Mouse (Mus musculus) embryonic facial prominence, embryonic 12.5 days (tissue): ENCODE results near the gene Ttc32. TPM values are rescaled to one million over a fixed set of nuclear protein-coding genes. Genes with fewer than 3 reads are reported as not detected.

ENCODE experiments used
- ATAC-seq: fragments of 200-750 bp; cut with Nextera tagmentation; 2 replicates; pipeline ENCODE4 v1.8.0; 2017; ENCODE audit not compliant: insufficient number of reproducible peaks, insufficient read depth, low FRiP score, low TSS enrichment
- H3K27ac ChIP-seq: fragments of 300-500 bp; sonication (generic); 2 replicates; pipeline ENCODE4 v1.5.1; 2016; ENCODE audit warnings: mild to moderate bottlenecking
- H3K27me3 ChIP-seq: fragments of 300-500 bp; sonication (generic); 2 replicates; pipeline ENCODE4 v1.6.1; 2016; ENCODE audit warnings: mild to moderate bottlenecking, moderate library complexity
- H3K36me3 ChIP-seq: fragments of 300-500 bp; sonication (generic); 2 replicates; pipeline ENCODE4 v1.6.1; 2016; ENCODE audit warnings: mild to moderate bottlenecking
- H3K4me1 ChIP-seq: fragments of 300-500 bp; sonication (generic); 2 replicates; pipeline ENCODE4 v1.6.1; 2016
- H3K4me2 ChIP-seq: fragments of 300-500 bp; sonication (generic); replicated peaks from 2 replicates; pipeline ENCODE4 v1.6.1; 2016; ENCODE audit warnings: mild to moderate bottlenecking, moderate library complexity
- H3K4me3 ChIP-seq: fragments of 300-500 bp; sonication (generic); 2 replicates; pipeline ENCODE4 v1.5.1; 2016; ENCODE audit warnings: mild to moderate bottlenecking
- H3K9ac ChIP-seq: fragments of 300-500 bp; sonication (generic); 2 replicates; pipeline ENCODE4 v1.6.1; 2016; ENCODE audit warnings: mild to moderate bottlenecking, moderate library complexity
- H3K9me3 ChIP-seq: fragments of 300-500 bp; sonication (generic); 2 replicates; pipeline ENCODE4 v1.6.1; 2016; ENCODE audit warnings: mild to moderate bottlenecking, moderate library complexity
- WGBS: fragments of 180-500 bp; shearing (Covaris S2); methylation state at CpG from one replicate; pipeline ENCODE4 v1.1.7; 2016; 5-methylcytosine and 5-hydroxymethylcytosine counted together
- polyA plus RNA-seq: library from polyadenylated mRNA; unstranded; fragments of >200 nt; fragmentation: Nextera tagmentation; extraction: Ambion mirVana; gene quantifications from 2 replicates; pipeline ENCODE4 v1.2.1, GENCODE M21; 2016

Ttc32 gene
- polyA plus RNA-seq, 1 experiment from 2014 or later, result 17.6 TPM

- Histone ChIP-seq H3K27me3 (no peaks in the 10 kb centered on the region), H3K9ac (no peak overlapping the region), H3K36me3 (no peaks in the 10 kb centered on the region), H3K4me3 (no peak overlapping the region), H3K27ac (no peak overlapping the region), H3K4me1 (no peaks in the 10 kb centered on the region), H3K9me3 (no peaks in the 10 kb centered on the region), H3K4me2 (no peak overlapping the region)
- 95% methylated on average over 3 of the region's 3 CpGs for WGBS
- no peak for ATAC-seq
These were observed 47.8 kb downstream of the Ttc32 start for GRCm38 (mm10) chr12:9077554-9078125.

GRCm38 (mm10) chr12:9090226-9090625 lies 60.4 kb downstream of the Ttc32 start:
- WGBS, result 46% methylated on average over 7 of the region's 7 CpGs
- Histone ChIP-seq H3K27ac (no peak overlapping the region), H3K4me2 (no peak overlapping the region), H3K9ac (no peak overlapping the region), H3K27me3 (no peaks in the 10 kb centered on the region), H3K4me1 (no peaks in the 10 kb centered on the region), H3K36me3 (no peaks in the 10 kb centered on the region), H3K4me3 (no peak overlapping the region), H3K9me3 (no peaks in the 10 kb centered on the region)
- no peak for ATAC-seq

Other genes starting within 250 kb of the Ttc32 start
- 271 and 307 TPM in 2 replicates for gene Laptm4a, start 108.3 kb upstream of the Ttc32 start, polyA plus RNA-seq
- gene Matn3, start 82.1 kb upstream of the Ttc32 start, polyA plus RNA-seq, result 2.0 and 2.1 TPM in 2 replicates
- 26.7 and 27.1 TPM in 2 replicates for gene Wdr35, start 56.1 kb upstream of the Ttc32 start, polyA plus RNA-seq